Mouse (Mus musculus) intestine, embryonic 14.5 days (tissue): ENCODE measurements around the gene Defb22. TPM values are rescaled to one million over a fixed set of nuclear protein-coding genes. Genes with fewer than 3 reads are reported as not detected.

Source experiments
- ATAC-seq: fragments of 200-750 bp; cut with Nextera tagmentation; replicated peaks from 2 replicates; pipeline ENCODE4 v1.8.0; 2017; ENCODE audit warnings: low read depth, moderate number of reproducible peaks, moderate TSS enrichment, moderate library complexity; ENCODE audit not compliant: low FRiP score, low TSS enrichment
- DNase-seq: peaks from one replicate; pipeline ENCODE4 v3.0.0-alpha.2; 2018; ENCODE audit warnings: low spot score
- H3K27ac ChIP-seq: fragments of 300-500 bp; sonication (generic); 2 replicates; pipeline ENCODE4 v1.5.1; 2014; ENCODE audit warnings: low read depth, mild to moderate bottlenecking, control low read depth
- H3K27me3 ChIP-seq: fragments of 300-500 bp; sonication (generic); replicated peaks from 2 replicates; pipeline ENCODE4 v1.6.1; 2014; ENCODE audit warnings: low read length, control low read depth; ENCODE audit not compliant: control insufficient read depth, insufficient read depth
- H3K36me3 ChIP-seq: fragments of 300-500 bp; sonication (generic); 2 replicates; pipeline ENCODE4 v1.6.1; 2014; ENCODE audit warnings: low read length, control low read depth; ENCODE audit not compliant: control insufficient read depth, insufficient read depth
- H3K4me1 ChIP-seq: fragments of 300-500 bp; sonication (generic); replicated peaks from 2 replicates; pipeline ENCODE4 v1.6.1; 2014; ENCODE audit warnings: low read length, control low read depth, mixed read lengths; ENCODE audit not compliant: control insufficient read depth, insufficient read depth
- H3K4me2 ChIP-seq: fragments of 300-500 bp; sonication (generic); 2 replicates; pipeline ENCODE4 v1.6.1; 2014; ENCODE audit warnings: low read length
- H3K4me3 ChIP-seq: fragments of 300-500 bp; sonication (generic); 2 replicates; pipeline ENCODE4 v1.5.1; 2014; ENCODE audit warnings: low read depth, low read length, control low read depth, mixed read lengths
- H3K9ac ChIP-seq: fragments of 300-500 bp; sonication (generic); 2 replicates; pipeline ENCODE4 v1.6.1; 2014; ENCODE audit warnings: mild to moderate bottlenecking, low read length
- H3K9me3 ChIP-seq: fragments of 300-500 bp; sonication (generic); 2 replicates; pipeline ENCODE4 v1.6.1; 2016; ENCODE audit warnings: low read length, control low read depth; ENCODE audit not compliant: control insufficient read depth
- WGBS: fragments of 180-500 bp; shearing (Covaris S2); extraction: QIAGEN DNeasy Blood & Tissue Kit; methylation state at CpG from one replicate; pipeline ENCODE4 v1.1.7; 2014; 5-methylcytosine and 5-hydroxymethylcytosine counted together
- polyA plus RNA-seq: library from polyadenylated mRNA; unstranded; fragments of >200 nt; fragmentation: Nextera tagmentation; extraction: Ambion mirVana; gene quantifications from 2 replicates; pipeline ENCODE4 v1.2.1, GENCODE M21; 2014

Defb22 gene
- polyA plus RNA-seq = not detected in 2 replicates

- no peak for DNase-seq
- Histone ChIP-seq H3K4me2 (no peak within 1 kb of the TSS), H3K9me3 (no peaks in the 10 kb centered on the region), H3K4me3 (no peak within 1 kb of the TSS), H3K27ac (no peak within 1 kb of the TSS), H3K36me3 (no peaks in the 10 kb centered on the region), H3K9ac (no peak within 1 kb of the TSS), H3K27me3 (no peaks in the 10 kb centered on the region), H3K4me1 (no peaks in the 10 kb centered on the region)
- no peak for ATAC-seq
These were observed at the start of gene Defb22 for GRCm38 (mm10) chr2:152490038-152490437. Defb22 (minus strand) TSS chr2:152490138.

- Histone ChIP-seq H3K4me3 (no peak within 1 kb of the TSS), H3K4me1 (no peaks in the 10 kb centered on the region), H3K36me3 (no peaks in the 10 kb centered on the region), H3K9ac (no peak within 1 kb of the TSS), H3K4me2 (no peak within 1 kb of the TSS), H3K27ac (no peak within 1 kb of the TSS), H3K9me3 (no peaks in the 10 kb centered on the region), H3K27me3 (no peaks in the 10 kb centered on the region)
- ATAC-seq = no peak
- WGBS = 78% methylated on average over 4 of the region's 4 CpGs
- no peak for DNase-seq
These were observed 28.0 kb upstream of the Defb22 start, which contains the start of gene Defb28 for GRCm38 (mm10) chr2:152517981-152518380. Defb28 (plus strand) TSS chr2:152518255.

GRCm38 (mm10) chr2:152516084-152516483, 26.1 kb upstream of the Defb22 start:
- Histone ChIP-seq H3K4me2 (no peak overlapping the region), H3K27me3 (no peaks in the 10 kb centered on the region), H3K36me3 (no peaks in the 10 kb centered on the region), H3K4me3 (no peak overlapping the region), H3K27ac (no peak overlapping the region), H3K4me1 (no peaks in the 10 kb centered on the region), H3K9me3 (no peaks in the 10 kb centered on the region), H3K9ac (no peak overlapping the region)
- DNase-seq (no peak), ATAC-seq (no peak)
- 57% methylated on average over 4 of the region's 4 CpGs for WGBS

DNA sequence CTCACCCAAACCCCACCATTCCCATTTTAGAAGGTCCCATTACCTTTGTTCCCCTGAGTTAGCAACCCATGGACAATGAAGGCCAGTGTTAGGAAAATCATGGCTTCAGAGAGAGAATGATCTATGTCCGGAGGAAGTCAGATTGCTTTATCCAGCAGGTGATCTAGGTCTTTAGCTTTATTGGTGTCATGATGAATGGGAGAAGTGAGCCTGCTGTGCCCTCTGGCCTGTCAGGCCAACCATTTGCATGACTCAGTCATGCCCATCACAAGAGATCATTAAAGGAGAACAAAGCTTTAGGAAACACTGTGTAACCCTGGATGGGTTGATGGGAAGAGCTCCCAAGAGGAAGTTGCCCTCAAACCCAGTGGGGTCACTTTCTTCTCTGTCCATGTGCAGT, 21.7 kb upstream of the Defb22 start, which contains the start of gene Defb26:
TSS of gene Defb26 (minus strand) at position 101 of the 400 bp plus-strand sequence.
- no peaks in the 10 kb centered on the region for H3K9me3 ChIP-seq
- DNase-seq = no peak
- WGBS = 79% methylated on average over 1 of the region's 1 CpGs
- H3K4me1 ChIP-seq = no peaks in the 10 kb centered on the region
- no peak for ATAC-seq
- H3K9ac ChIP-seq = no peak within 1 kb of the TSS
- H3K4me2 ChIP-seq = no peak within 1 kb of the TSS
- no peaks in the 10 kb centered on the region for H3K27me3 ChIP-seq
- H3K36me3 ChIP-seq = no peaks in the 10 kb centered on the region
- no peak within 1 kb of the TSS for H3K27ac ChIP-seq
- no peak within 1 kb of the TSS for H3K4me3 ChIP-seq

- DNase-seq (no peak), ATAC-seq (no peak)
- no peaks in the 10 kb centered on the region for H3K4me1 ChIP-seq
- no peaks in the 10 kb centered on the region for H3K36me3 ChIP-seq
- H3K9ac ChIP-seq = no peak overlapping the region
- H3K27ac ChIP-seq = no peak overlapping the region
- no peak overlapping the region for H3K4me3 ChIP-seq
- WGBS = 91% methylated on average over 2 of the region's 2 CpGs
- H3K4me2 ChIP-seq = no peak overlapping the region
- no peaks in the 10 kb centered on the region for H3K9me3 ChIP-seq
- no peaks in the 10 kb centered on the region for H3K27me3 ChIP-seq
These were observed 14.0 kb upstream of the Defb22 start for GRCm38 (mm10) chr2:152503950-152504349.

GRCm38 (mm10) chr2:152500863-152501229, 10.9 kb upstream of the Defb22 start:
- Histone ChIP-seq H3K27ac (no peak overlapping the region), H3K36me3 (no peaks in the 10 kb centered on the region), H3K9me3 (no peaks in the 10 kb centered on the region), H3K4me1 (no peaks in the 10 kb centered on the region), H3K4me3 (no peak overlapping the region), H3K4me2 (no peak overlapping the region), H3K9ac (no peak overlapping the region), H3K27me3 (no peaks in the 10 kb centered on the region)
- ATAC-seq (no peak), DNase-seq (no peak)
- WGBS = 75% methylated on average over 6 of the region's 6 CpGs

- no peak overlapping the region for H3K4me3 ChIP-seq
- H3K27me3 ChIP-seq = no peaks in the 10 kb centered on the region
- 72% methylated on average over 7 of the region's 7 CpGs for WGBS
- ATAC-seq (no peak), DNase-seq (no peak)
- no peak overlapping the region for H3K9ac ChIP-seq
- no peaks in the 10 kb centered on the region for H3K36me3 ChIP-seq
- H3K27ac ChIP-seq = no peak overlapping the region
- no peak overlapping the region for H3K4me2 ChIP-seq
- H3K9me3 ChIP-seq = no peaks in the 10 kb centered on the region
- H3K4me1 ChIP-seq = no peaks in the 10 kb centered on the region
These were observed 10.4 kb upstream of the Defb22 start for GRCm38 (mm10) chr2:152500204-152500862.

DNA sequence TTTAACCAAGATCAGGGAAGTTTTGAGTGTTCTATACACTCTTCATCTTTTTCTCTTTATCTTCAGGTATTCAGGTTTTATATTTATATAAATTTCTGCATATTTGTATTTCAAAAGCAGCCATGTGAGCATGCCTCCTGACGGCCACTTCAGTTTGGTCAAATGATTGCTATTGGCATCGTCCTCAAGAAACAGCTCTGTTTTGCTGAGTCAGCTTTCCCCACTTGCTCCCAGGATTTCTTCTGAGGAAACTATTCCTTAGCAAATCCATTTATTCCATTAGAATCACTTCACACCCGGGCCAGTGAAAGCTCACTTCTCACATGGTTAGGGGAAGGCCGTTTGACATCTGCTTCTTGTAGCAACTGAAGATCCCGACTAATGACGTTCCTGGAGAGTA, 8.1 kb upstream of the Defb22 start:
- H3K9me3 ChIP-seq = no peaks in the 10 kb centered on the region
- no peak overlapping the region for H3K4me3 ChIP-seq
- H3K4me1 ChIP-seq = no peaks in the 10 kb centered on the region
- H3K27ac ChIP-seq = no peak overlapping the region
- no peaks in the 10 kb centered on the region for H3K36me3 ChIP-seq
- ATAC-seq = no peak
- no peak for DNase-seq
- no peaks in the 10 kb centered on the region for H3K27me3 ChIP-seq
- no peak overlapping the region for H3K9ac ChIP-seq
- H3K4me2 ChIP-seq = no peak overlapping the region
- 72% methylated on average over 6 of the region's 6 CpGs for WGBS

- H3K36me3 ChIP-seq = no peaks in the 10 kb centered on the region
- no peak overlapping the region for H3K4me2 ChIP-seq
- 70% methylated on average over 6 of the region's 6 CpGs for WGBS
- no peak overlapping the region for H3K4me3 ChIP-seq
- H3K27ac ChIP-seq = no peak overlapping the region
- H3K9me3 ChIP-seq = no peaks in the 10 kb centered on the region
- DNase-seq (no peak), ATAC-seq (no peak)
- H3K9ac ChIP-seq = no peak overlapping the region
- no peaks in the 10 kb centered on the region for H3K27me3 ChIP-seq
- no peaks in the 10 kb centered on the region for H3K4me1 ChIP-seq
These were observed 3.2 kb upstream of the Defb22 start for GRCm38 (mm10) chr2:152493151-152493550.
